Mouse (Mus musculus) adipocyte (in vitro differentiated cells): ENCODE data around the gene Tcl1b3.

Source experiments
- DNase-seq: peaks from one replicate; pipeline ENCODE4 v3.0.0-alpha.2; 2016; ENCODE audit warnings: low spot score

Tcl1b3 gene

GRCm38 (mm10) chr12:105234362-105234761 is 43.5 kb downstream of the Tcl1b3 start:
- no peak for DNase-seq

DNA sequence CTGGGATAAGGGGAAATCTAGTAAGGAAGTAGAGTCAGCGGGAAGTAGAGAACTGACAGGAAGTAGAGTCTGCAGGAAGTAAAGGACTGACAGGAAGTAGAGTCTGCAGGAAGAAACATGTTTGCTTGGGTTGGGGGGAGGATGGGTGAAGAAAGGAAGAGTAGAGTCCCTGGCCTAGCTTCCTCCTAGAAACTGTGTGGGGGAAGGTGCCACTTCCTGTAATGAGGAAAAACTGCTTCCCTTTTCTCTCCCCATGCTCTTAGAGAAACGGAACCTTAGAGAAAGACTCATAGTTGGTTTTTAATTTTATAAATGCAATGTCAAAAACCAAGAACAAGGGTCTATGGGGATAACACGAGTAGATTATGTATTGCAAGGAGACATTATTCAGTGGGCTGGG is 44.2 kb downstream of the Tcl1b3 start:
- no peak for DNase-seq

DNA sequence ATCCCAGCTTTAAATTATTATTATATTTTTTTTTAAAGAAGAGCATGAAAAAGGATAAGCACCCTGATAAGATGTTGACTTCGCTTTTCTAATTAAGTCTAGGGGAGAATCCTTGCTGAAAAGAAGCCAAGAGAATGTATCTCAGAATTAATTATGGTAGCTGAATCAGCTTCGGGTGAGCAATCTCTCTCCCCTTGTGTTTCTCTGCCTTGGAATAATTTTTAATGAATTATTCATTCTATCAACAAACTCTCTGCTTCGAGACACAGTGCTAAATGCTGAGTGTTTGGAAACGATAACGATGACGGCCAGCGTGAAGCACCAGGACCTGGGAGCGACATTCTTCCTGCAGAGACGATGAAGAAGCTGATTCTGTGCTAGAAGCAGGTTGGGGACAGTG is 48.2 kb downstream of the Tcl1b3 start:
- no peak for DNase-seq
